In genomic region chr16:56458052-56458754, GRCm38 (mm10) we compare ENCODE assay signal across 21 mouse cellular contexts. TPM values are rescaled to one million over a fixed set of nuclear protein-coding genes. Genes with fewer than 3 reads are reported as not detected.
DNase-seq lines count a peak whose midpoint lies in the region; ATAC-seq and TF ChIP-seq lines count a peak whose summit lies in the region.
"Had no signal": no experiment of that assay in that cellular context is flagged by ENCODE, and none has a peak within 500 bp of the region (broad histone marks: within the 10 kb centered on the region; RNA-seq: fewer than 3 reads in every experiment).

No protein-coding gene starts in this region.

- H3K4me1 ChIP-seq in forebrain, postnatal 0 days (ENCODE audit: insufficient read depth) = no peaks in the 10 kb centered on the region
- no peaks in the 10 kb centered on the region for H3K4me1 ChIP-seq in forebrain, embryonic 14.5 days (ENCODE audit: control insufficient read depth, insufficient read depth, low read length)
- H3K4me1 ChIP-seq in lung, embryonic 14.5 days (ENCODE audit: insufficient read depth) = no peaks in the 10 kb centered on the region
- 0 out of 2 replicates have a peak, but pooled peaks cover 2% of the 10 kb centered on the region for H3K4me1 ChIP-seq in lung, adult 2 months (ENCODE audit: control insufficient read depth, insufficient read depth, low read length)
- no peaks in the 10 kb centered on the region for H3K4me1 ChIP-seq in neural tube, embryonic 15.5 days
- H3K4me1 ChIP-seq: forebrain, embryonic 13.5 days; hindbrain, embryonic 12.5 days; limb, embryonic 12.5 days; megakaryocyte, embryonic 14.5 days; midbrain, embryonic 13.5 days had no signal

- no peaks in the 10 kb centered on the region for H3K36me3 ChIP-seq in forebrain, postnatal 0 days (ENCODE audit: insufficient read depth)
- H3K36me3 ChIP-seq in forebrain, embryonic 14.5 days (ENCODE audit: control insufficient read depth, insufficient read depth, low read length) = no peaks in the 10 kb centered on the region
- no peaks in the 10 kb centered on the region for H3K36me3 ChIP-seq in lung, embryonic 14.5 days (ENCODE audit: insufficient read depth)
- H3K36me3 ChIP-seq in neural tube, embryonic 15.5 days = no peaks in the 10 kb centered on the region
- H3K36me3 ChIP-seq: hindbrain, embryonic 12.5 days; limb, embryonic 12.5 days; midbrain, embryonic 13.5 days had no signal

- H3K27ac ChIP-seq in forebrain, postnatal 0 days (ENCODE audit: low read depth, low read length) = no peak overlapping the region
- no peak overlapping the region for H3K27ac ChIP-seq in forebrain, embryonic 14.5 days (ENCODE audit: low read depth, low read length)
- H3K27ac ChIP-seq in lung, embryonic 14.5 days (ENCODE audit: low read depth) = peak overlapping the region; percentile 67
- no peak overlapping the region for H3K27ac ChIP-seq in neural tube, embryonic 15.5 days (replicated peaks)
- H3K27ac ChIP-seq: forebrain, embryonic 13.5 days; heart, adult 2 months; hindbrain, embryonic 12.5 days; limb, embryonic 12.5 days; midbrain, embryonic 13.5 days had no signal

- TF ChIP-seq POLR2A in lung, adult 2 months (IDR thresholded peaks at IDR 0.05; ENCODE audit: borderline replicate concordance, extremely low read depth, low read depth, low read length) = no peak

- ATAC-seq in forebrain, postnatal 0 days = peak; percentile 65; the same call in 1 of the 2 replicates
- ATAC-seq in forebrain, embryonic 14.5 days = no peak
- ATAC-seq in lung, embryonic 14.5 days (ENCODE audit: insufficient read depth) = peak; percentile 86
- ATAC-seq in neural tube, embryonic 15.5 days (ENCODE audit: low FRiP score) = no peak
- ATAC-seq: activated CD4-positive, CD25-positive, alpha-beta regulatory T cell, adult 4 months; forebrain, embryonic 13.5 days; liver, postnatal 0 days; midbrain, embryonic 13.5 days had no signal

- WGBS in forebrain, postnatal 0 days = 56% methylated on average over 8 of the region's 8 CpGs
- WGBS in forebrain, embryonic 14.5 days = 79% methylated on average over 8 of the region's 8 CpGs
- 27% methylated on average over 8 of the region's 8 CpGs for WGBS in lung, embryonic 14.5 days
- 39% methylated on average over 8 of the region's 8 CpGs for WGBS in lung, adult 2 months
- 75% methylated on average over 8 of the region's 8 CpGs for WGBS in neural tube, embryonic 15.5 days

- no peaks in the 10 kb centered on the region for H3K9me3 ChIP-seq in forebrain, postnatal 0 days (ENCODE audit: low read length)
- no peaks in the 10 kb centered on the region for H3K9me3 ChIP-seq in forebrain, embryonic 14.5 days (replicated peaks; ENCODE audit: control insufficient read depth, low read length)
- no peaks in the 10 kb centered on the region for H3K9me3 ChIP-seq in lung, embryonic 14.5 days (ENCODE audit: low read depth, low read length)
- H3K9me3 ChIP-seq in neural tube, embryonic 15.5 days (replicated peaks) = no peaks in the 10 kb centered on the region
- H3K9me3 ChIP-seq: forebrain, embryonic 13.5 days; hindbrain, embryonic 12.5 days; limb, embryonic 12.5 days; megakaryocyte, embryonic 14.5 days; midbrain, embryonic 13.5 days had no signal

- H3K9ac ChIP-seq in forebrain, postnatal 0 days = no peak overlapping the region
- H3K9ac ChIP-seq in forebrain, embryonic 14.5 days (ENCODE audit: low read length) = no peak overlapping the region
- no peak overlapping the region for H3K9ac ChIP-seq in lung, embryonic 14.5 days
- no peak overlapping the region for H3K9ac ChIP-seq in neural tube, embryonic 15.5 days (replicated peaks)
- H3K9ac ChIP-seq: forebrain, embryonic 13.5 days; hindbrain, embryonic 12.5 days; limb, embryonic 12.5 days; liver, postnatal 0 days; midbrain, embryonic 13.5 days had no signal

- peak; percentile 16 for DNase-seq in forebrain, postnatal 0 days
- no peak for DNase-seq in forebrain, embryonic 14.5 days (ENCODE audit: low spot score)
- DNase-seq in lung, embryonic 14.5 days = peak; percentile 80
- no peak for DNase-seq in lung, adult 2 months
- peak; percentile 3 to 7 for DNase-seq in right cerebral cortex, adult 2 months (ENCODE audit: low spot score in 2 of 2)
- DNase-seq in right cerebral cortex, postnatal 14 days = no peak
- DNase-seq: adrenal gland, adult 8-10 months; cerebellum, adult 8-10 months; gastrocnemius, postnatal 36 days; heart, adult 2 months; kidney, postnatal 25 days; liver, postnatal 0 days; thymus, postnatal 25 days had no signal

- no peaks in the 10 kb centered on the region for H3K27me3 ChIP-seq in forebrain, postnatal 0 days (ENCODE audit: insufficient read depth, low read length)
- no peaks in the 10 kb centered on the region for H3K27me3 ChIP-seq in forebrain, embryonic 14.5 days (replicated peaks; ENCODE audit: control insufficient read depth, insufficient read depth, low read length)
- H3K27me3 ChIP-seq in lung, embryonic 14.5 days (ENCODE audit: insufficient read depth, low read length) = no peaks in the 10 kb centered on the region
- H3K27me3 ChIP-seq in neural tube, embryonic 15.5 days (replicated peaks) = no peaks in the 10 kb centered on the region
- H3K27me3 ChIP-seq: forebrain, embryonic 13.5 days; hindbrain, embryonic 12.5 days; limb, embryonic 12.5 days; megakaryocyte, embryonic 14.5 days; midbrain, embryonic 13.5 days had no signal

- no peak overlapping the region for H3K4me2 ChIP-seq in forebrain, postnatal 0 days (ENCODE audit: low read depth)
- H3K4me2 ChIP-seq in forebrain, embryonic 14.5 days (ENCODE audit: low read length) = no peak overlapping the region
- peak overlapping the region; percentile 46 for H3K4me2 ChIP-seq in lung, embryonic 14.5 days
- H3K4me2 ChIP-seq in neural tube, embryonic 15.5 days = no peak overlapping the region
- H3K4me2 ChIP-seq: forebrain, embryonic 13.5 days; hindbrain, embryonic 12.5 days; limb, embryonic 12.5 days; liver, embryonic 11.5 days; midbrain, embryonic 13.5 days had no signal

- no peak for TF ChIP-seq CTCF in forebrain, postnatal 0 days (IDR thresholded peaks at IDR 0.05; ENCODE audit: low read depth)
- no peak for TF ChIP-seq CTCF in lung, embryonic 14.5 days (IDR thresholded peaks at IDR 0.05; ENCODE audit: low read depth)
- no peak for TF ChIP-seq CTCF in lung, adult 2 months (IDR thresholded peaks at IDR 0.05; ENCODE audit: insufficient read depth, low read length)

- no peak overlapping the region for H3K4me3 ChIP-seq in forebrain, postnatal 0 days (ENCODE audit: low read depth, low read length)
- H3K4me3 ChIP-seq in forebrain, embryonic 14.5 days (ENCODE audit: low read depth, low read length) = no peak overlapping the region
- H3K4me3 ChIP-seq in lung, embryonic 14.5 days (ENCODE audit: low read depth, low read length) = no peak overlapping the region
- no peak overlapping the region for H3K4me3 ChIP-seq in lung, adult 2 months (replicated peaks; ENCODE audit: extremely low read depth, low read depth, low read length)
- no peak overlapping the region for H3K4me3 ChIP-seq in neural tube, embryonic 15.5 days (replicated peaks)
- H3K4me3 ChIP-seq: forebrain, embryonic 13.5 days; heart, adult 2 months; hindbrain, embryonic 12.5 days; limb, embryonic 12.5 days; megakaryocyte, embryonic 14.5 days; midbrain, embryonic 13.5 days had no signal

RNA-seq across cellular contexts. Expression of gene Abi3bp, which starts 19.5 kb away (rescaled TPM):
- total RNA-seq in forebrain, postnatal 0 days (2014; rRNA removed) = 0.54 and 1.2 TPM in 2 replicates
- polyA plus RNA-seq in forebrain, postnatal 0 days (2015; fragmentation: Nextera tagmentation; extraction: Ambion mirVana) = 0.54 and 0.64 TPM in 2 replicates
- 0.18 and 0.26 TPM in 2 replicates for polyA plus RNA-seq in forebrain, embryonic 14.5 days (2014; fragmentation: Nextera tagmentation; extraction: Ambion mirVana)
- polyA plus RNA-seq in lung, embryonic 14.5 days (2014; fragmentation: Nextera tagmentation; extraction: Ambion mirVana) = 18.1 and 20.2 TPM in 2 replicates
- polyA plus RNA-seq in lung, adult 2 months (2012; rRNA removed) = 13.8 and 22.5 TPM in 2 replicates
- polyA plus RNA-seq in neural tube, embryonic 15.5 days (2015; fragmentation: Nextera tagmentation; extraction: Ambion mirVana) = 2.2 and 2.8 TPM in 2 replicates

Comparison
In these comparisons a context has a peak if more than half of its experiments do, and no peak if none do; other contexts are left out.
1. ATAC-seq: peak in forebrain, postnatal 0 days (single experiment) and lung, embryonic 14.5 days (single experiment); none in forebrain, embryonic 14.5 days (single experiment) and neural tube, embryonic 15.5 days (single experiment).
2. DNase-seq: peak in forebrain, postnatal 0 days (single experiment), lung, embryonic 14.5 days (single experiment) and right cerebral cortex, adult 2 months (2 of 2); none in forebrain, embryonic 14.5 days (single experiment), lung, adult 2 months (single experiment) and right cerebral cortex, postnatal 14 days (single experiment).